Mouse (Mus musculus) thymus, adult 2 months (tissue): ENCODE data around the gene Smug1.

ENCODE experiments used
- CTCF ChIP-seq: fragments of 200-500 bp; IDR thresholded peaks from 2 replicates; pipeline ENCODE4 v1.5.1; 2012; ENCODE audit warnings: mild to moderate bottlenecking, control low read depth, low read length, moderate library complexity, borderline replicate concordance; ENCODE audit not compliant: control insufficient read depth, poor library complexity, insufficient read depth; ENCODE audit errors: extremely low read depth
- POLR2A ChIP-seq: fragments of 200-500 bp; IDR thresholded peaks from 2 replicates; pipeline ENCODE4 v1.6.1; 2012; ENCODE audit warnings: mild to moderate bottlenecking, low read length, control low read depth, moderate library complexity; ENCODE audit not compliant: control insufficient read depth, poor library complexity, insufficient read depth; ENCODE audit errors: extremely low read depth

DNA sequence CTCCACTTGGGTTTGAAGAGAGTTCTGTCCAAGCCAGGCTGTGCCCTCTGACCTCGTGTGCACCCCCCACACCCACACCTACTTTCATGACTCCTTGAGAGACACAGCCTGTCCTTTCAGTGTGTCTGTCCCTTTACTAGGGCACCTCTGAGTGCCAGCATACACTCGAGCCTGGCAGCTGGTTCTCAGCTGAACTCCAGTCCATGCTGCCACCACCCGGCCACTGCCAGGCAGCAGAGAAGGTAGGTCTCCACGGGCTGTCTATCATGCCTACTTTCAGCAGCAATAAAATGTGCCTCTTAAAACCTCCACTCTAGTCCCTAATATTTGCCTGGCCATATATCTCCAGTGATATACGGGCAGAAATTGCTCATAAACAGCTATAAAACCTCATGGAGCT, 45.5 kb downstream of the Smug1 start:
- no peak for TF ChIP-seq POLR2A
- TF ChIP-seq CTCF, result no peak
